Mouse (Mus musculus) cerebellum, adult 2 months (tissue): ENCODE results near the gene Nav3. TPM values are rescaled to one million over a fixed set of nuclear protein-coding genes. Genes with fewer than 3 reads are reported as not detected.

Experiments
- DNase-seq, 2 experiments: peaks; one replicate each; pipeline ENCODE4 v3.0.0; 2021
- H3K27ac ChIP-seq: fragments of 200-500 bp; 2 replicates; pipeline ENCODE4 v1.5.1; 2012; ENCODE audit warnings: low read length, control low read depth, inconsistent platforms; ENCODE audit not compliant: insufficient read depth
- H3K27me3 ChIP-seq: fragments of 200-500 bp; 2 replicates; pipeline ENCODE4 v1.6.1; 2012; ENCODE audit warnings: inconsistent platforms, mild to moderate bottlenecking, low read length, moderate library complexity; ENCODE audit not compliant: control insufficient read depth, insufficient read depth
- H3K4me1 ChIP-seq: fragments of 200-500 bp; 2 replicates; pipeline ENCODE4 v1.6.1; 2011; ENCODE audit warnings: low read length; ENCODE audit not compliant: control insufficient read depth, insufficient read depth
- H3K4me3 ChIP-seq: fragments of 200-500 bp; replicated peaks from 2 replicates; pipeline ENCODE3; 2011; ENCODE audit warnings: mild to moderate bottlenecking, low read depth, low read length, control low read depth; ENCODE audit not compliant: insufficient read depth
- CTCF ChIP-seq: fragments of 200-500 bp; IDR thresholded peaks from 2 replicates; pipeline ENCODE4 v1.5.1; 2011; ENCODE audit warnings: low read depth, mild to moderate bottlenecking, control low read depth, low read length, moderate library complexity, borderline replicate concordance; ENCODE audit not compliant: insufficient read depth
- POLR2A ChIP-seq: fragments of 200-500 bp; IDR thresholded peaks from 2 replicates; pipeline ENCODE4 v1.6.1; 2011; ENCODE audit warnings: low read length, control low read depth, borderline replicate concordance; ENCODE audit not compliant: insufficient read depth
- WGBS: fragments of 180-500 bp; shearing (Covaris S2); methylation state at CpG from one replicate; pipeline ENCODE4 v1.1.7; 2018; 5-methylcytosine and 5-hydroxymethylcytosine counted together
- polyA plus RNA-seq: library from polyadenylated mRNA; depleted of rRNA; stranded (reverse); fragments of >200 nt; gene quantifications from 2 replicates; pipeline ENCODE4 v1.2.3, GENCODE M21; 2012; rRNA removed

The Nav3 gene
- 9.9 and 10.6 TPM in 2 replicates for polyA plus RNA-seq

DNA sequence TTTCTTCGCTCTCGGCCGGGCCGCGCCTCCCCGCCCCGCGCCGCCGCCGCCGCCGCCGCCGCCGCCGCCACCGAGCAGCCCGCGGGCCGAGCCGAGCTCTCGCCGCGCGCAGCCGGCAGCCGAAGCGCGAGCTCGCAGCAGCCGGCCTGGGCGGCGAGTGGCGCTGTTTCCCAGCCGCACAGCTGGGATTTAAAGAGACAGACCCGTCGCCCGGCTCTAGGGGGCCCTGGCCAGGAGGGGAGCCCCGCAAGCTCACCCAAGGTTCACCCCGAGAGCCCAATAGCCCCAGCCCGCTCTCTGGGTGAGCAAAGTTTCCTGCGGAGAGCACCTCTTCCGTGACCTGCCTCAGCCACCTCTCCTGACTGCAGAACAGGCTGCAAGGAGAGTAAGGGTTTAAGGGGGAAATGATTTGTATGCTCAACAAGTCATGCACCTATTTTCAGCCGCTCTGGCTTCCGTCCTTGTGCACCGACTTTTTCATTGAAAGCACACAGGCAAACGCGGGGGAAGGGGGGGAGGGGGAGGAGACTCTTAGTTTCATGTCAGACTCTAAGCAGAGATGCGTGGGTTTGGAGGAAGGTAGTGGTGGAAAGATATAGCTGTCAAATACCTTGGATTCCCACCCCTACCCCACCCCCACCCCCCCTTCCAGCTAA lies at the start of gene Nav3:
TSS of gene Nav3 (minus strand) at position 367 of the 656 bp plus-strand sequence.
- TF ChIP-seq CTCF (peak; percentile 25; the same call in 1 of the 2 replicates), POLR2A (no peak)
- H3K4me1 ChIP-seq = peaks cover 3% of the 10 kb centered on the region; the same call in 1 of the 2 replicates
- H3K27ac ChIP-seq = peak within 1 kb of the TSS; percentile 81
- H3K4me3 ChIP-seq = peak within 1 kb of the TSS; percentile 88
- no peaks in the 10 kb centered on the region for H3K27me3 ChIP-seq
- WGBS = under 1% methylated on average over 50 of the region's 50 CpGs
- DNase-seq = peak; percentile 76 to 80

DNA sequence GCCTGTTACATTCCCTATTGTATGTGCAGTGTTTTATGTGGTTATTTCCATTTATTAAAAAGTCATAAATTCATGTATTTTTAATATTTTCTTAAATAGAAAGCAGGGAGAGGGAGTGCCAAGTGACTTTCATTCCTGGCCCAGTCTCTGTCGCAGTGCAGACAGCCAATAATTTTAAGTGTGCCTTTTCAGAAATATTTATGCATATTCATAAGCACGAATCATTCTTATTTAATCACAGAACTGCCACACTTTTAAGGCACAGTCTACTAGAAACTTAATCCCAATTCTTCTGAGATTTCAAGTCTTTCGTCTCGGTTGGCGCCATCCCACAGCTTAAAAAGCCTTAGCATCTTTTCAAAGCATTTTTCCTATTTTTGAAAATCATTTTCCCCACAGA lies 29.3 kb upstream of the Nav3 start:
- no peak for DNase-seq
- Histone ChIP-seq H3K27ac (no peak overlapping the region), H3K27me3 (no peaks in the 10 kb centered on the region), H3K4me3 (no peak overlapping the region), H3K4me1 (no peaks in the 10 kb centered on the region)
- TF ChIP-seq CTCF (no peak), POLR2A (no peak)
- 51% methylated on average over 5 of the region's 5 CpGs for WGBS

DNA sequence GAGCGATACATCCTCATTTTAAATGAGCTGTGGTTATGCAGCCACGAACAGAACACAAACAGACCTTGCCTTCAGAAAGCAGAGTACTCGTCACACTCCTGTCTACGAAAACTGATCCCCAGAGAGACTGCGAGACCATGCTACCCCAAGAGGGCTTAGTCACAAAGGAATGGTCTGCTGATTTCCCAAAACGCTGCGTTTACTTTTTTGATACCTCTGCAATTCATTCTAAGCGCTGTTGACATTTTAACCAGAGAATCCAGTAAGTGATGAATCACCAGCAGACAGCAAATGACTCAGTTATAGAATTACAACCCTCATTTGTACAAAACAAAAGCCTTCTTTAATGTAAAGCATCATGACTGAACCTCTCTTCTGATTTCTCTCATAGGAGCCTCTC lies 28.8 kb upstream of the Nav3 start:
- DNase-seq = no peak
- Histone ChIP-seq H3K4me3 (no peak overlapping the region), H3K27me3 (no peaks in the 10 kb centered on the region), H3K4me1 (no peaks in the 10 kb centered on the region), H3K27ac (no peak overlapping the region)
- TF ChIP-seq CTCF = no peak
- no peak for TF ChIP-seq POLR2A
- WGBS = 59% methylated on average over 8 of the region's 8 CpGs

DNA sequence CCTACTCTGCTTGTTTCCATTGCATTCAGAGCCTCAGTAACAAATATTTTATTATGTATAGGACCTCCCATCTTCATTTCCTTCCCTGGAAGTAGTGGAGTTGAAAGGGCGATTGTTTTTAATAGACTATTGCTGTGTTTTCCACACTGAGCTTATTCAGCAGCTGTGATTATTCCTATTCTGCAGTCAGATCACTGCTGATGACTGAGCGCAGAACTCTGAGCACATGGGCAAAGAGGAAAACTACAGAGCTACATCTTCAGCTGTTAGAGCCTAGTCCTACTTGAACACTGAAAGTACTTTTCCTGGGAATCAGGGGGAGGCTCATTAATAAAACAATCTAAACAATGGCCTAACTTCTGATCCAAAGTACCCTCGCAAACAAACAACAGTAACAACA lies 23.2 kb upstream of the Nav3 start:
- no peaks in the 10 kb centered on the region; the same call in 1 of the 2 replicates for H3K27me3 ChIP-seq
- WGBS = 87% methylated on average over 3 of the region's 3 CpGs
- no peak overlapping the region for H3K27ac ChIP-seq
- H3K4me1 ChIP-seq = no peaks in the 10 kb centered on the region
- no peak for DNase-seq
- TF ChIP-seq CTCF (no peak), POLR2A (no peak)
- H3K4me3 ChIP-seq = no peak overlapping the region

DNA sequence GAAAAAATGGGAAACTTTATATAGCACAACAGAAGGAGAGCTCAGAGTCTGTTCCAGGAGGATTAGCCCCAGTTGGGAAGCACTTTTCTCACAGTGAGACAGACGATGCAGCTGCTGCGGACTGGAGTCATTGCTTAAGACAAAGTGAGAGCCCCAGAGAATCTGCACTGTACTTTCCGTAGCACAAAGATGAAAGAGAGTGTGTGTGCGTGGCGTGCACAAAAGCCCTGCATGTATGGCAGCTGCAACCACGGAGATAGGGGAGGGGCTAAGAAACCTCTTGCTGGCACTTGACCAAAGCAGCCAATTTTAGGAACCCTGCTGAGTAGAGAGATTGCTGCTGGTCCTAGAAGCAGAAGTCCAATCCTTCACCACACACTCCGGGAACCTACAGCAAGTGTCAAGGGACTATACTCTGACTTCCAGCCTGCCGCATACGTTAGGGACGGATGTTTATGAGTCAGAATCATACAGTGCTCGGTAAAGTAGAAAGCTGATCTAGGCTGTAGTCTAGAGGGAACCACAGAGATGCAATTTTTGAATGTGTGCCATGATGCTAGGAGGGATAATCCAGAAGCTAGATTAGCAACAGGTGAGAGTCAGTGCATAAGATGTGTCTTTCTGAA lies 21.8 kb upstream of the Nav3 start:
- 12% methylated on average over 11 of the region's 11 CpGs for WGBS
- Histone ChIP-seq H3K4me1 (no peaks in the 10 kb centered on the region), H3K27ac (no peak overlapping the region), H3K27me3 (no peaks in the 10 kb centered on the region; the same call in 1 of the 2 replicates), H3K4me3 (no peak overlapping the region)
- no peak for DNase-seq
- TF ChIP-seq CTCF = no peak
- no peak for TF ChIP-seq POLR2A

DNA sequence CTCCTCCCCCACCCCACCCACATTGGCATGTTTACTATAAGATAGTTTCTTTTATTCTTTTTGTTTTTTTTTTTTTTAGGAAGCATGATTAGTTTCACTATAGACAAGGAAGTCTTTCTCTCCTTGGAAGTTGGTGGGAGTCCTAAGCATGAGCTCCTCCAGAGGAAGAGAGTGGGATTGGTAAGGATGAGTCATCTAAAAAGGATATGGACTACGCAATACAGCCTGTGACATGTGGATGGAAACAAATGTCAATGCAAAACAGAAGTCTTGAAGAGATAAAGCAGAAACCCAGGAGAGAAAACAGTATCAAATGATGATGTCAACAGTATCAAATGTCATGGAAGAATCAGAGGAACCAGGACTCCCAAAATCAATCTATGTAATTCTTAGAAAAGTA lies 18.1 kb upstream of the Nav3 start:
- WGBS = 95% methylated on average over 1 of the region's 1 CpGs
- H3K4me1 ChIP-seq = no peaks in the 10 kb centered on the region
- no peak for TF ChIP-seq POLR2A
- no peak for TF ChIP-seq CTCF
- no peak overlapping the region for H3K27ac ChIP-seq
- no peak overlapping the region for H3K4me3 ChIP-seq
- DNase-seq = no peak
- H3K27me3 ChIP-seq = no peaks in the 10 kb centered on the region; the same call in 1 of the 2 replicates

DNA sequence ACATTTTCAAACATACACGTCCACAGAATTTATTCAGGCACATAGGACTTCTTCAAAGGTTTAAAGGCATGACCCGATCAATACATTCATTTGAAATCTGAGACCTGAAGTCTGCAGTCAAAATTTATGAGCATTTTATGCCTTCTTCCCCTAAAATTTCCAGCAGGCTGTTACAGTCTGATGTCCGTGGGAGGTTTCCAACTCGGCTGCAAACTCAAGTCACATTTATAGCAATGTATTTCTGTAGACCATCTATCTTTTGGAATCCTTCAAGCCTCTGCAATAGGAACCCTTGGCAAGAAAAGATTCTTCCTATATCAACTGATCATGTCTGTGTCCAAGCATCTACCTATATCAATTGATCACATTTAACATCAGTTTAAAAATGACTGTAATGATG lies 13.4 kb upstream of the Nav3 start:
- no peak for DNase-seq
- 87% methylated on average over 4 of the region's 4 CpGs for WGBS
- Histone ChIP-seq H3K27ac (no peak overlapping the region), H3K4me1 (no peaks in the 10 kb centered on the region), H3K27me3 (no peaks in the 10 kb centered on the region), H3K4me3 (no peak overlapping the region)
- no peak for TF ChIP-seq POLR2A
- TF ChIP-seq CTCF = no peak

DNA sequence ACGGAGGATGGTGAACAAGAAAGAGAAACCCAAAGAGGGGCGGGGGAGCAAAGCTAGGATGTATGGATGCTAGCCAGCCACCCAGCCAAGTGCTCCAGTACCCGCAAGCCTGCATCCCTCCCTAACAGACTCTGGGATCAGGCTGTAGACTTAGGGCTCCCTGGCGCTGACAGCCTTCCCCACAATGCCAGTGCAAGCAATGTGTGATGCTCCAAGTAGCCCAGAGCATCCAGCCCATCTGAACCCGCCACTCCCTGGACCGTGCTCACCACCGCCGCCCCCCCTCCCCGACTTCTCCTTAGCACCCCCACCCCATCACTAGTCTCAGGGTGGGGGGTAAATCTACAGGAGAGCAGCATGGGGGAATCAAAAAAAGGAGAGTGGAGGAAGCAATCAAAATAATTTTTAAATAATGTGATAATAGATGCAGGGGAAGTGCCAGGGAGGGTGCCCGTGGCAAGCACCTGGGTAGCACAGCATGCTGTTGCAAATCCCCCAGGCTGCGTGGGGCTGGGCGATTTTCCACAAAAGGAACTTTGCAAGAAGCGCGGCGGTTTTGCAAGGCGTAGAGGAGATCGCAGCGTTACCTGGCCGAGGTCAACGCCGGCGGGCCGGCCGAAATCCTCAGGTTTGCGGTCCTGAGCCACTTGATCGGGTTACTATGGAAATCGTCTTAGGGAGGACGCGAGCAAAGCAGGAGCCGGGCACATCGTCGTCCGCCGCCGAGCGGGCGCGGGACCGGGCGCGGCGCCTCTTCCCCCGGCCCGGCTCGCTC lies 754 bp downstream of the Nav3 start:
- TF ChIP-seq CTCF (no peak), POLR2A (no peak)
- H3K4me3 ChIP-seq = peak overlapping the region; percentile 84
- under 1% methylated on average over 45 of the region's 45 CpGs for WGBS

More for the DNA sequence above, 754 bp downstream of the Nav3 start:
- H3K27ac ChIP-seq = peak overlapping the region; percentile 78
- peaks cover 3% of the 10 kb centered on the region; the same call in 1 of the 2 replicates for H3K4me1 ChIP-seq
- no peaks in the 10 kb centered on the region for H3K27me3 ChIP-seq
- peak; percentile 67 to 75 for DNase-seq
